Mouse (Mus musculus) bone marrow macrophage, adult 2 months (primary cell): ENCODE measurements around the gene Cd3g. TPM values are rescaled to one million over a fixed set of nuclear protein-coding genes. Genes with fewer than 3 reads are reported as not detected.

Source experiments
- H3K27ac ChIP-seq: 2 replicates; pipeline ENCODE4 v1.5.1; 2012; ENCODE audit warnings: low read depth, low read length; ENCODE audit not compliant: insufficient read depth
- H3K4me1 ChIP-seq: 2 replicates; pipeline ENCODE4 v1.6.1; 2012; ENCODE audit warnings: low read length; ENCODE audit not compliant: control insufficient read depth, insufficient read depth
- H3K4me3 ChIP-seq: 2 replicates; pipeline ENCODE4 v1.5.1; 2012; ENCODE audit warnings: mild to moderate bottlenecking, low read length, moderate library complexity; ENCODE audit not compliant: insufficient read depth
- CTCF ChIP-seq: IDR thresholded peaks from 2 replicates; pipeline ENCODE4 v1.5.1; 2012; ENCODE audit warnings: low read depth, mild to moderate bottlenecking, low read length, moderate library complexity
- POLR2A ChIP-seq: IDR thresholded peaks from 2 replicates; pipeline ENCODE4 v1.6.1; 2012; ENCODE audit warnings: mild to moderate bottlenecking, low read depth, low read length, borderline replicate concordance
- polyA plus RNA-seq: library from polyadenylated mRNA; stranded (reverse); fragments of >200 nt; gene quantifications from 2 replicates; pipeline ENCODE4 v1.2.4, GENCODE M21; 2012; ENCODE audit not compliant: missing spikeins, insufficient read depth, insufficient read length

Cd3g gene
- polyA plus RNA-seq = not detected in 2 replicates

GRCm38 (mm10) chr9:44980242-44980641 lies at the start of gene Cd3g:
TSS of gene Cd3g (minus strand) at chr9:44980431.
- Histone ChIP-seq H3K4me1 (no peaks in the 10 kb centered on the region), H3K27ac (no peak within 1 kb of the TSS), H3K4me3 (no peak within 1 kb of the TSS)
- TF ChIP-seq POLR2A = no peak
- TF ChIP-seq CTCF = no peak

GRCm38 (mm10) chr9:45027376-45027775 lies 47.1 kb upstream of the Cd3g start:
- TF ChIP-seq CTCF = no peak
- TF ChIP-seq POLR2A = no peak
- Histone ChIP-seq H3K27ac (no peak overlapping the region), H3K4me1 (no peaks in the 10 kb centered on the region), H3K4me3 (no peak overlapping the region)

GRCm38 (mm10) chr9:45024187-45024586 lies 44.0 kb upstream of the Cd3g start:
- Histone ChIP-seq H3K4me1 (no peaks in the 10 kb centered on the region), H3K4me3 (no peak overlapping the region), H3K27ac (no peak overlapping the region)
- TF ChIP-seq CTCF (no peak), POLR2A (no peak)

- no peak for TF ChIP-seq POLR2A
- Histone ChIP-seq H3K4me3 (no peak overlapping the region), H3K4me1 (no peaks in the 10 kb centered on the region), H3K27ac (no peak overlapping the region)
Observed at GRCm38 (mm10) chr9:45023638-45024037, 43.4 kb upstream of the Cd3g start.

GRCm38 (mm10) chr9:45022800-45023199 lies 42.6 kb upstream of the Cd3g start:
- Histone ChIP-seq H3K4me1 (no peaks in the 10 kb centered on the region), H3K4me3 (no peak overlapping the region), H3K27ac (no peak overlapping the region)
- TF ChIP-seq CTCF (no peak), POLR2A (no peak)

GRCm38 (mm10) chr9:45018031-45018430 lies 37.8 kb upstream of the Cd3g start:
- Histone ChIP-seq H3K27ac (no peak overlapping the region), H3K4me1 (no peaks in the 10 kb centered on the region), H3K4me3 (no peak overlapping the region)
- TF ChIP-seq CTCF (no peak), POLR2A (no peak)

GRCm38 (mm10) chr9:45015841-45016240 lies 35.6 kb upstream of the Cd3g start:
- Histone ChIP-seq H3K4me3 (no peak overlapping the region), H3K4me1 (no peaks in the 10 kb centered on the region), H3K27ac (no peak overlapping the region)
- TF ChIP-seq POLR2A (no peak), CTCF (no peak)

- no peak overlapping the region for H3K27ac ChIP-seq
- no peaks in the 10 kb centered on the region for H3K4me1 ChIP-seq
- TF ChIP-seq POLR2A (no peak), CTCF (no peak)
- H3K4me3 ChIP-seq = no peak overlapping the region
Observed at GRCm38 (mm10) chr9:45014879-45015278, 34.6 kb upstream of the Cd3g start.

GRCm38 (mm10) chr9:45011291-45011690 lies 31.1 kb upstream of the Cd3g start:
- TF ChIP-seq POLR2A = no peak
- no peak for TF ChIP-seq CTCF
- H3K4me3 ChIP-seq = no peak overlapping the region
- no peaks in the 10 kb centered on the region for H3K4me1 ChIP-seq
- no peak overlapping the region for H3K27ac ChIP-seq

GRCm38 (mm10) chr9:45010461-45010860 lies 30.2 kb upstream of the Cd3g start:
- Histone ChIP-seq H3K27ac (no peak overlapping the region), H3K4me1 (no peaks in the 10 kb centered on the region), H3K4me3 (no peak overlapping the region)
- TF ChIP-seq POLR2A = no peak
- TF ChIP-seq CTCF = no peak

GRCm38 (mm10) chr9:45009180-45010078 lies 29.2 kb upstream of the Cd3g start, which contains the start of gene Cd3e:
TSS of gene Cd3e (minus strand) at chr9:45009627.
- H3K4me1 ChIP-seq = no peaks in the 10 kb centered on the region
- H3K27ac ChIP-seq = no peak within 1 kb of the TSS
- TF ChIP-seq CTCF = no peak
- no peak for TF ChIP-seq POLR2A
- H3K4me3 ChIP-seq = no peak within 1 kb of the TSS
